ENCODE assay signal across 17 mouse cellular contexts in the genomic region with DNA sequence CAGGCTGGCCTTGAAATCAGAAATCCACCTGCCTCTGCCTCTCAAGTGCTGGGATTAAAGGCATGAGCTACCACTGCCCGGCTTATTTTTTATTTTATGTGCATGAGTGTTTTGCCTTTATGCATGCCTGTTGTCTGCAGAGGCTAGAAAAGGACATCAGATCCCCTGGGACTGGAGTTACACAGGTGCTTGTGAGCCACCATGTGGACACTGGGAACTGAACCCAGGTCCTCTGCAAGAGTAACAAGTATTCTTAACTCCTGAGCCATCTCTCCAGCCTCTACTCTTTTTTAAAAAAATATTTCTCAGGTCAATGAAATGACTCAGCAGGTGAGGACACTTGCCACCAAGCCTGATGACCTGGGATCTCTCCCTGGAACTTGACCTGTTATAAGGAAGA. TPM values are rescaled to one million over a fixed set of nuclear protein-coding genes. Genes with fewer than 3 reads are reported as not detected.
DNase-seq lines count a peak whose midpoint lies in the region; TF ChIP-seq lines count a peak whose summit lies in the region.
"Had no signal": no experiment of that assay in that cellular context is flagged by ENCODE, and none has a peak within 500 bp of the region (broad histone marks: within the 10 kb centered on the region; RNA-seq: fewer than 3 reads in every experiment).

No protein-coding gene starts in this region.

- TF ChIP-seq POLR2A in CH12.LX (IDR thresholded peaks at IDR 0.05; ENCODE audit: low read depth, low read length), result no peak

- no peak overlapping the region for H3K4me3 ChIP-seq in CH12.LX (replicated peaks in 1 of 3; ENCODE audit: low read depth in 2 of 3, low read length in 2 of 3, poor library complexity in 1 of 3)
- H3K4me3 ChIP-seq: embryonic facial prominence, embryonic 10.5 days; embryonic facial prominence, embryonic 12.5 days; forebrain, embryonic 13.5 days; forebrain, embryonic 15.5 days had no signal

- no peak for TF ChIP-seq EP300 in CH12.LX (IDR thresholded peaks at IDR 0.05; ENCODE audit: low read length)

- no peak overlapping the region; the same call in 1 of the 2 replicates for H3K27ac ChIP-seq in CH12.LX (ENCODE audit: insufficient read depth, low read depth)
- H3K27ac ChIP-seq: embryonic facial prominence, embryonic 10.5 days; embryonic facial prominence, embryonic 12.5 days; forebrain, embryonic 13.5 days; forebrain, embryonic 15.5 days had no signal

- peak in 1 of 2 experiments; percentile 55; a peak in 2 of 4 replicates for TF ChIP-seq CTCF in CH12.LX (conservative IDR thresholded peaks at IDR 0.05 in 1 of 2, IDR thresholded peaks at IDR 0.05 in 1 of 2; ENCODE audit: low read depth in 2 of 2, low read length in 2 of 2)

- H3K4me1 ChIP-seq in CH12.LX (ENCODE audit: control insufficient read depth in 1 of 2, insufficient read depth in 2 of 2), result peaks cover 3 to 16% of the 10 kb centered on the region in 2 experiments; a peak in 3 of 4 replicates
- H3K4me1 ChIP-seq: embryonic facial prominence, embryonic 10.5 days; embryonic facial prominence, embryonic 12.5 days; forebrain, embryonic 13.5 days; forebrain, embryonic 15.5 days had no signal

- in situ Hi-C loops in CH12.LX (cut with MboI; ENCODE audit: low pct_ligation_motif_present, low pct_unique_long_range_greater_than_20kb, low sequenced_read_pairs), result loop anchor here (5.0 to 25.0 kb wide), 3 partner anchors 119 to 326 kb away; no protein-coding TSS in a partner anchor

- peak; percentile 41 for TF ChIP-seq RAD21 in CH12.LX (IDR thresholded peaks at IDR 0.05; ENCODE audit: low read depth, low read length)

- no peaks in the 10 kb centered on the region for H3K27me3 ChIP-seq in CH12.LX (replicated peaks)
- no peaks in the 10 kb centered on the region for H3K27me3 ChIP-seq in splenic B cell, adult 2 months (ENCODE audit: control insufficient read depth, insufficient read depth, low read length, poor library complexity, severe bottlenecking)
- H3K27me3 ChIP-seq: embryonic facial prominence, embryonic 12.5 days; forebrain, embryonic 13.5 days; forebrain, embryonic 15.5 days had no signal

- H3K4me2 ChIP-seq in CH12.LX (ENCODE audit: insufficient read depth, low read depth, poor library complexity, severe bottlenecking), result peak overlapping the region; percentile 24; the same call in 1 of the 2 replicates
- H3K4me2 ChIP-seq: embryonic facial prominence, embryonic 12.5 days; forebrain, embryonic 13.5 days; forebrain, embryonic 15.5 days had no signal

- H3K9me3 ChIP-seq in CH12.LX (replicated peaks; ENCODE audit: low read length), result no peaks in the 10 kb centered on the region
- H3K9me3 ChIP-seq: embryonic facial prominence, embryonic 10.5 days; embryonic facial prominence, embryonic 12.5 days; forebrain, embryonic 13.5 days; forebrain, embryonic 15.5 days had no signal

- H3K79me2 ChIP-seq in CH12.LX (replicated peaks; ENCODE audit: control insufficient read depth, extremely low read depth, insufficient read depth, poor library complexity, severe bottlenecking), result peaks cover 2% of the 10 kb centered on the region; the same call in 1 of the 2 replicates

- H3K36me3 ChIP-seq in CH12.LX (replicated peaks in 1 of 2; ENCODE audit: control insufficient read depth in 1 of 2, insufficient read depth in 1 of 2, low read length in 1 of 2), result no peaks in the 10 kb centered on the region
- no peaks in the 10 kb centered on the region for H3K36me3 ChIP-seq in splenic B cell, adult 2 months (ENCODE audit: control insufficient read depth, insufficient read depth, low read length, poor library complexity, severe bottlenecking)
- H3K36me3 ChIP-seq: embryonic facial prominence, embryonic 10.5 days; embryonic facial prominence, embryonic 12.5 days; forebrain, embryonic 15.5 days had no signal

- DNase-seq in A20 (ENCODE audit: low read depth, low spot score), result peak; percentile 18
- peak; percentile 47 for DNase-seq in CH12.LX (ENCODE audit: extremely low read depth)
- DNase-seq in splenic B cell, adult 2 months (ENCODE audit: low read depth, low spot score), result peak; percentile 23
- no peak for DNase-seq in gastrocnemius, postnatal 25 days
- no peak for DNase-seq in lung, adult 18-20 months
- DNase-seq: adrenal gland, adult 2 months; adrenal gland, postnatal 10 days; adrenal gland, postnatal 25 days; cerebellum, adult 11-12 months; cerebellum, adult 2 months; cerebellum, adult 9-10 months; cerebellum, postnatal 10 days; cerebellum, postnatal 25 days had no signal

- no peak overlapping the region for H3K9ac ChIP-seq in CH12.LX (ENCODE audit: insufficient read depth, low read depth)
- H3K9ac ChIP-seq: embryonic facial prominence, embryonic 12.5 days; forebrain, embryonic 13.5 days; forebrain, embryonic 15.5 days had no signal

- dilution Hi-C loops in CH12.LX (cut with MboI; ENCODE audit: extremely low pct_ligation_motif_present, extremely low pct_unique_long_range_greater_than_20kb, low sequenced_read_pairs), result no loop called here

TF ChIP-seq in CH12.LX, 34 proteins besides CTCF, POLR2A, EP300 and RAD21:
- no peak for TF ChIP-seq UBTF (IDR thresholded peaks at IDR 0.05; ENCODE audit: low read depth, low read length)
- peak; percentile 20; the same call in 1 of the 2 replicates for TF ChIP-seq ZNF384 (IDR thresholded peaks at IDR 0.05; ENCODE audit: low read depth, low read length)
- TF ChIP-seq TBP (conservative IDR thresholded peaks at IDR 0.05; ENCODE audit: low read depth, low read length), result no peak
- TF ChIP-seq SMC3 (IDR thresholded peaks at IDR 0.05; ENCODE audit: low read depth, low read length), result peak; percentile 62
- TF ChIP-seq MYC (IDR thresholded peaks at IDR 0.05; ENCODE audit: low read depth, low read length), result no peak
- TF ChIP-seq ZC3H11A (IDR thresholded peaks at IDR 0.05; ENCODE audit: low read depth, low read length), result no peak
- TF ChIP-seq USF1 (IDR thresholded peaks at IDR 0.05; ENCODE audit: low read depth, low read length), result no peak
- no peak for TF ChIP-seq E2F4 (IDR thresholded peaks at IDR 0.05; ENCODE audit: insufficient replicate concordance, low read depth, low read length)
- no peak for TF ChIP-seq MAFK (IDR thresholded peaks at IDR 0.05; ENCODE audit: insufficient replicate concordance, low read length)
- no peak for TF ChIP-seq JUND (conservative IDR thresholded peaks at IDR 0.05; ENCODE audit: low read depth, low read length)
- TF ChIP-seq SIN3A (IDR thresholded peaks at IDR 0.05; ENCODE audit: low read length), result no peak
- TF ChIP-seq MXI1 (IDR thresholded peaks at IDR 0.05; ENCODE audit: low read depth, low read length), result no peak
- no peak for TF ChIP-seq CHD1 (IDR thresholded peaks at IDR 0.05; ENCODE audit: low read depth, low read length)
- no peak for TF ChIP-seq HCFC1 (IDR thresholded peaks at IDR 0.05; ENCODE audit: low read depth, low read length)
- TF ChIP-seq PAX5 (IDR thresholded peaks at IDR 0.05; ENCODE audit: low read length), result no peak

RNA-seq across cellular contexts. Expression of a gene that starts 44.6 kb away (rescaled TPM):
- total RNA-seq in CH12.LX (2012; rRNA removed), result 22.5 and 25.3 TPM in 2 replicates
- total RNA-seq in CH12.LX (2014; rRNA removed), result 19.7 and 21.7 TPM in 2 replicates
- 11.7 and 17.8 TPM in 2 replicates for polyA plus RNA-seq in CH12.LX (2012; ENCODE audit: insufficient read length, low read depth)
- 10 to 100 TPM; 22.5 to 30.0 TPM for total RNA-seq in gastrocnemius, postnatal 25 days (2021)

Comparison
In these comparisons a context has a peak if more than half of its experiments do, and no peak if none do; other contexts are left out.
1. DNase-seq: peak in A20 (single experiment), CH12.LX (single experiment) and splenic B cell, adult 2 months (single experiment); none in gastrocnemius, postnatal 25 days (single experiment) and lung, adult 18-20 months (0 of 2).